Mouse (Mus musculus) T-helper 1 cell (primary cell): ENCODE data around the gene Syt6.

ENCODE experiments used
- in situ Hi-C: fragments of 300-600 bp; cut with MboI, MseI; formaldehyde crosslinking; loops from one replicate; pipeline ENCODE4 v1.15.1; 2025; ENCODE audit warnings: high pct_unique_total_duplicates

Gene Syt6

DNA sequence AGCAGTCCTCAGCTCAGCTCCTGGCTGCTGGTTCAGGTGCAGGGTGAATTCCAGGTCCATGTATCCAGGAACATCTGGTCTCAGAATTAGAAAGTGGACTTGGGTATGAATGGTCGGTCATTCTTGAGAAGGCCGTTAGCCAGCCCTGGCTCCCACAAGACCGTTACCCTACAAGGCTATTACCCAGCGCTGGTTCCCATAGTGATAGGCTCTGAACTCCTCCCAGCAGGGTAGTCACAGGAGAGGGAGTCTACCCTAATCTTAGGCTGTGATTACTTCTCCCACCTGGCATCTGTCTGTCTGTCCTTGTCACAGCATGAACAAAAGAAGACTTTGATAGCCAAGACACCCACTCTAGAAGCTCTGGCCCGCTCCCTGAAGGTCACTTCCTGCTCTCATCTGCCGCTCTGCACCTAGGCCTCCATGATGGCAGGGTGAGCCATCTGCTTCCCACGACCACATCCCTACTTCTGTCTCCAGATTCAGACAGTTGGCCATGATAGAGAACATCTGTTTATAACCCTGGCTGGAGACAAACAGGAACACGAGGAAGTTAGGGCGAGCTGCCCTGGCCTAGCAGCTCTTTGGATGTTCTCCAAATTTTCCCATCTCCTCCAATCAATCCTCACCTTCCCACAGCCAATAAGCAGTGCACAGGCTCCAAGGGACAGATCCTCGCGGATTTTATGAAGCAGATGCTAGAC lies 72.3 kb downstream of the Syt6 start:
- in situ Hi-C loops, result no loop called here

DNA sequence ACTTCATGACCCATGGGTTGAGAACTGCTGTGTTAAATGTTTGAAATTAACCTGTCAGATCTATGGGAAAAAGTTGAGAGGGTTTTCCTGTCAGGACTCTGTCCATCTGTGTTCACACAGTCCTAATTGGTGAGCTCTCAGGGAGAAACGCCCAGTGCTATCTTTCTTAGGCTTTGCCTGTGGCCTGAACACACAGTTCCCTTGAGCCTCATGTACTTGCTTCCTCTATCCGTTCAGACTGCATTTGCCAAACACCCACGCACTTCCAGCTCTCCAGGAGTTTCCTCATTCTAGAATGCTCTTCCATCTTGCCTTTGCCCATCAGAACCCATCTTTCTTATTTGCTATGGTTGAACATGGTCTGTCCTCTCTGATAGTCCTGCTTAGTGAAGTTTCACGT lies 73.5 kb downstream of the Syt6 start:
- in situ Hi-C loops, result no loop called here

DNA sequence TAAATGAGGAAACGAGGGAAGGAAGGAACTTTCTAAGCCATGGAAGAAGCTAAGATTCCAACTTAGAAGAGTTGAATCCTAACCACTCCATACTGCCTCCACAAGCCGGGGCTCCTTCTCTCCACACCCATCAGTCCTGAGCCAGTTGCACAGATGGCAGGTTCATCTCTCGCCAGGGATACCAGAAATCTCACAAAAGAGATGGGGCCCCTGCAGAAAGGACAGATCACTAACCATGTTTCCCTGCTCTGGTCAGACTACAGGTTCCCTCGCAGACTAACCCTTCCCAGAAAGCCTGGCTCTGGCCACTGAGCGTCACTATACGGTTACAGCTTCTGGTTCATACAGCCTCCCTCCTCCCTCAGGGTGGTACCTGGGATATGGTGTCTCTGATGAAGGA lies 74.7 kb downstream of the Syt6 start:
- in situ Hi-C loops, result no loop called here

DNA sequence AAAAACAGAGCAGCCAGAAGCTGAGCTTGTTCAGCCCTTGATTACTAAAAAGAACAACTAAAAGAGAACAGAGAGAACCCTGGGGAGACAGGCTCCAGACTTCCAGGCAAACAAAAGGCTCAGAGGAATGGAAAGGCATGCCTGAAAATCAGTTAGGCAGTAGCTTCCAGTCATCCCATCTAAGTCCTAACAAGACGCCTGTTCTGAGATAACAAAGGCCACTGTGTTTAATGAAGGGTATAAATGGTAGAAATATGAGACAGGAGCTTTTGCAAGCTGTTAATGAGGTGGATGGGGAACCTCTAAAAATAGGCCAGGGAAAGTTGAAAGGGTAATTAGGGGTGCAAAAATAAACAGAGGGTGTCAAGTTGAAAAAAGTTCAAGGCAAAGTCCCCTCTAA lies 75.4 kb downstream of the Syt6 start:
- in situ Hi-C loops, result no loop called here

DNA sequence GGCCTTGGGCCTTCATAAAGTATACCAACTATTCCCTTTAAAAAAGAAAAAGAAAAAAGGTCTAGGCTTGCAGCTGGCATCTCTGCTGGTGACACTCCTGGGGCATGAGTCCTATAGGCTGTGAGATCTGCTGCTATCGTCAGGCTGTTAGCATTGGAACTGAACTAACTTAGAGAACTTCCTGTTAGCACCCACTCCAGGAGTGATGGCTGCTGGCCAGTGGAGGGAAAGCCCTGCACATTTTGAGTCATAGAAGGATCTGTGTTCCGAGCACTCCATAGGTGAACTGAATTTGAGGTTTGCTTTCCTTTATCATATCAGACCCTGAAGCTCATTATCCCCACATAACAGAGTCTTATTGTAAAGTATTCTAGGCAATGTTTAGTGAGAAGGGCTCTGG lies 85.0 kb downstream of the Syt6 start:
- in situ Hi-C loops, result no loop called here

DNA sequence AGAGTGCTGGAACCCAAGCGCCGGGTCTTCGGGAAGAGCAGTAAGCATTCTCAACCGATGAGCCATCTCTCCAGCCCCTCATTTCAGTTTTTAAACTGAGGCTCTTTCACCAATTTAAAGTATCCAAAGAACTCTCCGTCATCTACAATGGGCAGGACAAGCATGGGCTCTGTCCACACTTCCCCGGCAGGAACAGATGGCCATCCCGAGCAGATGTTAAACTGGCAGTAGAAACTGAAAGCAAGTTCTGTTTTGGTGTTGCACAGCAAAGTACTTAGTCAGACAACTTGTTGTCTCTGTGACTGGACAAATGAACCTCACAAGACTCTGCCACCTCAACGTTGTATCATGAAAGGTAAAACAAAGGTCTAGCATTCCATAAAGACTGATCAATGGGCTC lies 86.7 kb downstream of the Syt6 start:
- in situ Hi-C loops, result no loop called here

DNA sequence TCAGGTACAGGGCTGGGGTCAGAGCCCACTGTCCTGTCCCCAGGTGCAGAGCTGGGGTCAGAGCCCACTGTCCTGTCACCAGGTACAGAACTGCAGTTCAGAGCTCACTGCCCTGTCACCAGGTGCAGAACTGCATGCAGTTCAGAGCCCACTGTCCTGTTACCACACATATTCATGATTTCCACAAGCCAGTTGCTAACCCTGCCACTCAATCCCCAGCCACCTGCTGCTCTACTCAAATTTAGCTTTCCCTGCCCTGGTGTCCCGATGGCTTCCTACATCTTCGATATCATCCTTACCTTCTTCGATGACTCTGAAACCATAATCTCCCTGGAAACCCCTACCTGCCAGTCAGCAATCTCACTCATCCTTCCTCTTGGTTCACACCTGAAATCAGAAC lies 88.4 kb downstream of the Syt6 start:
- in situ Hi-C loops, result no loop called here

DNA sequence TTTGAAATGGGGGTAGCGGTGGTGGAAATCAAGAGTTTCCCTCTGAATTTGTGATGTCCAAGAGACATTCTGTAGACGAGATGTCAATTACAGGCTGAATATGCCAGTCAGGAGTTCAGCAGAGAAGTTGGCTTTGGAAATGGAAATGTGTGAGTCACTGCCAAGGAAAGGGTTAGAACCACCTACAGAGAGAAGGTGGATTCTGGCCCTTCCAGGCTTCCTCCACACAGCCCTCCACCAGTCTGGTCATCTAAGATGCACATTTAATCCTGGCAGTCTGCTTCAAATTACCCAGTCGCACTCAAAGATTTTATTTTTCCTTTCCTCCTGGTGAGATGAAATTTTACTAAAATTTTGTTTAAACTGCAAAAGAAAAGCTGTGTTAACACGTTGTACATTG lies 97.1 kb downstream of the Syt6 start:
- in situ Hi-C loops, result loop anchor here (10.0 kb wide), 1 partner anchor 57 kb away; no protein-coding TSS in a partner anchor

DNA sequence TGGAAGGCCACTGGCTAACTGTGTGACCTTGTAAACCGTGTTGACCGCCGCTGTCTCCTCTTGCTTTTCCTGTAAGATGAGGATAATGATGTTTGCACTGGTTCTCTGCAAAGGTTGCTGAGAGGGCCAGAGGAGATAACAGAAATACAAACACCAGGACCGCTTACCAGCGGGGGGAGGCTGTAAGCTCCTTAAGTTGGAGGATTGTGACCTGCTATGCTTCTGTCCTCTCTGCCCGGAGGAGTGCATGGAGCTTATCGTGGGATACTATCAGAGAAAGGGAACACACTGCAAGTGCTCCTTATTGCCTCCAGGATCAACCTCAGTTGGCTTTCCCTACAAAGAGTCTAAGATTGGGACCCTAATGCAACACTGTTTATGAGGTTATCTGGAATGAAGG lies 97.7 kb downstream of the Syt6 start:
- in situ Hi-C loops, result loop anchor here (10.0 kb wide), 1 partner anchor 58 kb away; no protein-coding TSS in a partner anchor

DNA sequence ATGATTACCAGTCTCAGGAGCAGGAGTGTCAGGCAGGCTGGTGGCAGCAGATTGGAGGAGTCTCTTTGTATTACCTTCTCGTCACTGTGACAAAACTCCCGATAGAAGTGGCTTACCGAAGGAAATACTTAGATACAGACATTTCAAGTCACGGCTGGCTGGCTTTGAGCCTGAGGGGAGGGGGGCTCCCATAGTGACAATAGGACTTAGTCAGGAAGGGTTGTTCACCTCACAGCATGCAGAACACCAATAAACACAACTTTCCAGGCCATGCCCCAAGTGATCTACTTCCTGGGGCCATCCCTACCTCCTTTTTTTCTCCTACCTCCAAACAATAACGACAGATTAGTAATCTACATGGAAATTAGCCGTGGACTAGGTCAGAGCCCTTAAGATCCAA lies 103.8 kb downstream of the Syt6 start:
- in situ Hi-C loops, result loop anchor here (10.0 kb wide), 1 partner anchor 64 kb away; no protein-coding TSS in a partner anchor

DNA sequence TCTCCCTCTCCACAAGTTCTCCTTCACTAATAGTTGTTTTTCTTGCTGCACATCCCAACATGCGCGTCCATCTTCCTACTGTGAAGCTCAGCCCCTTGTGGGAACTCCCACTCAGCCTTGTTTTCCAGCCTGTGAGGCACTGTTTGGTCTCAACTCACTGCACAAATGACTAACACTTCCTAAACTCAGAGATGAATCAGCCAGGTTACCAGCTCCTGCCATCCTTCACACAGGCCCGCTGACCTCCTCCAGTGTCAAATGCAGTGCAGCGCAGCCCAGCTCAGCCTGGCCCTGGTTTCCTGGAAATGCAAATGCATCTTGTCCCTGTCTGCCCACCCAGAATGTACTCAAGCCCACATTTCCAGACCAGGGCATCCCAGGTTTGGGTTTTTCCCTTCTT lies 107.4 kb downstream of the Syt6 start:
- in situ Hi-C loops, result no loop called here

DNA sequence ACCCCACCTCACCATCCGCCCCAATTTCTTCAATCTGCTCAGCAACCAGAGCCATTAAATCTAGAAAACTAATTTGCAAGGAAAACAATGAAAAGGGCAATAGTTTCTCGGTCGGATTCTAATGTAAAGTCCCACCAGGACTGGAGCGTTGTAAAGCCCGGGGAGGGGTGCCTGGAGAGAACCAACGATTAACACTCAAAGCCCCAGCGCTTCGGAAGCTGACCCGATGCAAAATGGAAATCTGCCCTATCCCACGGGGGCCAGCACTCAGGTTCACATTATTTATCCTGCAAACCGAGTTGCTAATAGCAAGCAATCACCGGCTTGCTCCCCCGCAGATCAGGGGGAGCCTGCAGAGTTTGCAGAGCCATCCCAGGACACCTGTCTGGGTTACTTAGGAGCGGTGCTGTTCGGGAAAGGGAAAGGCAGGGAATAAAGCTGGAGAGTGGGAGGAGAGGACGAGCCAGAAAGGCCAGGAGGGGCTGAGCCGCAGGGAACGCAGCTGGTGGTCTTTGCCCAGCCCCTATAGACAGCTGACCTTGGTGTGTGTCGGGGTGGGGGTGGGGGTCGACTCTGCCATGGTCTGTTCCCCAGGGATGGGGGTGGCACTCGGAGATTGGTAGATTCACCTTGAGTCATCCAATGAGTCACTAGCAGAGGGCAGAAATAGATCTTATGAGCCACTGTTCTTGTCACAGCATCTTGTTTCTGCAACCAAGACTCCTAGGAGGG lies 108.4 kb downstream of the Syt6 start:
- in situ Hi-C loops, result no loop called here

DNA sequence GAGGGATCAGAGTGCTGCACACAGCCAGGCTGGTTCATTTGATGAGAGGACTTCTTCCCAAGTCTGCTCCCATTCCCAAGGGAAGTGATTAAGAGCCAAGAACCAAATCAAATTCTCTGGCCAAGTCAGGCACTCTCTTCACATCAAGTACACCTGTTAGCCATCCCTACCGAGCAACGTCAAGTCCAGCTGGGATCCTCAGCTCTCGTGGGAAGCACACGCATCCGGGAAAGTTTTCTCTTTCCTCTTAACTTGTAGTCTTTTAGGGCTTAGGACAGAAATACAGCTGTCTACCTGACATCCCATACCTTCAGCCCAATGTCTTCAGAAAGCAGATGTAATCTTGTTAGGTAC lies 108.9 kb downstream of the Syt6 start:
- in situ Hi-C loops, result no loop called here

DNA sequence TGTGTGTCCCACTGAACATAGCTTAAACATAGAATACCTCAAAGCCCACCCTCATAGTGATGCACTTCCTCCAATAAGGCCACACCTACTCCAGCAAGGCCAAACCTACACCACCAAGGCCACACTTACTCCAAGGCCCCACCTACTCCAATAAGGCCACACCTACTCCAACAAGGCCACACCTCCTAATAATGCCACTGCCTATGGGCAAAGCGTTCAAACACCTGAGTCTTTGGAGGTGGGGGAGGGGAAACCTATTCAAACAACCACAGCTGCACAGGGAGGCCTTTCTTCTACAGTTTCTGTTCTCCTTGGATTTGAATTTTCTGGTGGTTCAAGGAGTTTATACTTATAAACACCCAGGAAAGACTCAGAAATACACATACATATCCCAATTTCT lies 114.0 kb downstream of the Syt6 start:
- in situ Hi-C loops, result no loop called here

DNA sequence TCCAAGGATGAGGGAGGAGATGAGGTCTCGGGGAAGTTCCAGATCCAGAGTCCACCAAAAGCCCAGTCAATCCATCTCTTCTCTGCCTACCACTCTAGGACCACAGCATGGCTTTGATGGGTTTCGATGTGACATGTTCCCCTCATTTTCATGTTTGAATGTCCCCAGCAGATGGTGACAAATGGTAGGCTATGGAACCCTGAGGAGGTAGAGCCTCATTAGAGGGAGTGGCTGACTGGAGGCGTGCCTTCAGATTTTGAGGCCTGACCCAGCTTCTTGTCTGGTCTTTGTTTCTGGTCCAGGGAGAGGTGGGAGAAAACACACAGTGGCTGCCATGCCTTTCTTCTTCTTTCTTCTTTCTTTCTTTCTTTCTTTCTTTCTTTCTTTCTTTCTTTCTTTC lies 115.5 kb downstream of the Syt6 start:
- in situ Hi-C loops, result no loop called here
